Mouse (Mus musculus): ENCODE results near the gene Alox15. TPM values are rescaled to one million over a fixed set of nuclear protein-coding genes. Genes with fewer than 3 reads are reported as not detected.

Gene Alox15
- total and polyA plus RNA-seq, 3 experiments, result not detected

GRCm38 (mm10) chr11:70321664-70322063 is 30.2 kb downstream of the Alox15 start:
- Histone ChIP-seq H3K9ac (ENCODE audit: insufficient read depth, low read depth) (no peak overlapping the region), H3K79me2 (replicated peaks; ENCODE audit: control insufficient read depth, extremely low read depth, insufficient read depth, poor library complexity, severe bottlenecking) (no peaks in the 10 kb centered on the region), H3K4me3 (replicated peaks in 1 of 3; ENCODE audit: low read depth in 2 of 3, low read length in 2 of 3, poor library complexity in 1 of 3) (no peak overlapping the region), H3K36me3 (replicated peaks in 1 of 2; ENCODE audit: control insufficient read depth in 1 of 2, insufficient read depth in 1 of 2, low read length in 1 of 2) (no peaks in the 10 kb centered on the region), H3K9me3 (replicated peaks; ENCODE audit: low read length) (no peaks in the 10 kb centered on the region), H3K4me1 (ENCODE audit: control insufficient read depth in 1 of 2, insufficient read depth in 2 of 2) (no peaks in the 10 kb centered on the region; a peak in 1 of 4 replicates), H3K27me3 (replicated peaks) (peaks cover 85% of the 10 kb centered on the region), H3K27ac (ENCODE audit: insufficient read depth, low read depth) (no peak overlapping the region), H3K4me2 (ENCODE audit: insufficient read depth, low read depth, poor library complexity, severe bottlenecking) (no peak overlapping the region)
- in situ Hi-C loops (cut with MboI; ENCODE audit: low pct_ligation_motif_present, low pct_unique_long_range_greater_than_20kb, low sequenced_read_pairs) (loop anchor here (10.0 kb wide), 1 partner anchor 183 kb away; the partner anchor contains the start of gene Tm4sf5), dilution Hi-C loops (cut with MboI; ENCODE audit: extremely low pct_ligation_motif_present, extremely low pct_unique_long_range_greater_than_20kb, low sequenced_read_pairs) (no loop called here)
- peak; percentile 66 for DNase-seq (ENCODE audit: extremely low read depth)
- TF ChIP-seq SMC3 (IDR thresholded peaks at IDR 0.05; ENCODE audit: low read depth, low read length) (peak; percentile 86), RAD21 (IDR thresholded peaks at IDR 0.05; ENCODE audit: low read depth, low read length) (peak; percentile 52), CHD2 (IDR thresholded peaks at IDR 0.05; ENCODE audit: low read length) (no peak), CTCF (conservative IDR thresholded peaks at IDR 0.05 in 1 of 2, IDR thresholded peaks at IDR 0.05 in 1 of 2; ENCODE audit: low read depth in 2 of 2, low read length in 2 of 2) (peak; percentile 88 to 91), ZNF384 (IDR thresholded peaks at IDR 0.05; ENCODE audit: low read depth, low read length) (no peak)

GRCm38 (mm10) chr11:70319614-70320013 is 32.2 kb downstream of the Alox15 start:
- no peak for TF ChIP-seq CHD2 (IDR thresholded peaks at IDR 0.05; ENCODE audit: low read length)
- peaks cover 90% of the 10 kb centered on the region for H3K27me3 ChIP-seq (replicated peaks)
- H3K4me2 ChIP-seq (ENCODE audit: insufficient read depth, low read depth, poor library complexity, severe bottlenecking), result no peak overlapping the region
- in situ Hi-C loops (cut with MboI; ENCODE audit: low pct_ligation_motif_present, low pct_unique_long_range_greater_than_20kb, low sequenced_read_pairs) (loop anchor here (5.0 to 10.0 kb wide), 2 partner anchors 72 to 185 kb away; partner anchors contain the start of gene Tm4sf5), dilution Hi-C loops (cut with MboI; ENCODE audit: extremely low pct_ligation_motif_present, extremely low pct_unique_long_range_greater_than_20kb, low sequenced_read_pairs) (no loop called here)
- no peaks in the 10 kb centered on the region for H3K9me3 ChIP-seq (replicated peaks; ENCODE audit: low read length)
- H3K36me3 ChIP-seq (replicated peaks in 1 of 2; ENCODE audit: control insufficient read depth in 1 of 2, insufficient read depth in 1 of 2, low read length in 1 of 2), result no peaks in the 10 kb centered on the region
- H3K4me3 ChIP-seq (replicated peaks in 1 of 3; ENCODE audit: low read depth in 2 of 3, low read length in 2 of 3, poor library complexity in 1 of 3), result no peak overlapping the region
- H3K9ac ChIP-seq (ENCODE audit: insufficient read depth, low read depth), result no peak overlapping the region
- no peaks in the 10 kb centered on the region for H3K79me2 ChIP-seq (replicated peaks; ENCODE audit: control insufficient read depth, extremely low read depth, insufficient read depth, poor library complexity, severe bottlenecking)
- no peaks in the 10 kb centered on the region; a peak in 1 of 4 replicates for H3K4me1 ChIP-seq (ENCODE audit: control insufficient read depth in 1 of 2, insufficient read depth in 2 of 2)
- DNase-seq (ENCODE audit: extremely low read depth), result no peak
- H3K27ac ChIP-seq (ENCODE audit: insufficient read depth, low read depth), result no peak overlapping the region

GRCm38 (mm10) chr11:70313833-70314232 is 38.0 kb downstream of the Alox15 start:
- Histone ChIP-seq H3K36me3 (replicated peaks in 1 of 2; ENCODE audit: control insufficient read depth in 1 of 2, insufficient read depth in 1 of 2, low read length in 1 of 2) (no peaks in the 10 kb centered on the region), H3K9ac (ENCODE audit: insufficient read depth, low read depth) (no peak overlapping the region), H3K4me2 (ENCODE audit: insufficient read depth, low read depth, poor library complexity, severe bottlenecking) (no peak overlapping the region), H3K4me1 (ENCODE audit: control insufficient read depth in 1 of 2, insufficient read depth in 2 of 2) (no peaks in the 10 kb centered on the region), H3K27me3 (replicated peaks) (peaks cover 77% of the 10 kb centered on the region), H3K9me3 (replicated peaks; ENCODE audit: low read length) (no peaks in the 10 kb centered on the region), H3K4me3 (replicated peaks in 1 of 3; ENCODE audit: low read depth in 2 of 3, low read length in 2 of 3, poor library complexity in 1 of 3) (no peak overlapping the region), H3K27ac (ENCODE audit: insufficient read depth, low read depth) (no peak overlapping the region), H3K79me2 (replicated peaks; ENCODE audit: control insufficient read depth, extremely low read depth, insufficient read depth, poor library complexity, severe bottlenecking) (no peaks in the 10 kb centered on the region)
- dilution Hi-C loops (cut with MboI; ENCODE audit: extremely low pct_ligation_motif_present, extremely low pct_unique_long_range_greater_than_20kb, low sequenced_read_pairs), result no loop called here
- TF ChIP-seq MYC (IDR thresholded peaks at IDR 0.05; ENCODE audit: low read depth, low read length), result peak; percentile 97
- peak; percentile 58 for TF ChIP-seq SMC3 (IDR thresholded peaks at IDR 0.05; ENCODE audit: low read depth, low read length)
- TF ChIP-seq POLR2A (IDR thresholded peaks at IDR 0.05; ENCODE audit: low read depth, low read length), result no peak
- TF ChIP-seq RAD21 (IDR thresholded peaks at IDR 0.05; ENCODE audit: low read depth, low read length), result peak; percentile 65
- peak; percentile 64; the same call in 1 of the 2 replicates for TF ChIP-seq MAX (IDR thresholded peaks at IDR 0.05; ENCODE audit: low read length)
- TF ChIP-seq JUN (IDR thresholded peaks at IDR 0.05; ENCODE audit: insufficient read depth, low read depth, low read length), result no peak
- TF ChIP-seq CTCF (conservative IDR thresholded peaks at IDR 0.05 in 1 of 2, IDR thresholded peaks at IDR 0.05 in 1 of 2; ENCODE audit: low read depth in 2 of 2, low read length in 2 of 2), result peak; percentile 72 to 90
- TF ChIP-seq NRF1 (IDR thresholded peaks at IDR 0.05; ENCODE audit: low read depth, low read length), result no peak
- no peak for TF ChIP-seq MAZ (IDR thresholded peaks at IDR 0.05; ENCODE audit: low read depth, low read length)
- TF ChIP-seq MAFK (IDR thresholded peaks at IDR 0.05; ENCODE audit: insufficient replicate concordance, low read length), result no peak
- in situ Hi-C loops (cut with MboI; ENCODE audit: low pct_ligation_motif_present, low pct_unique_long_range_greater_than_20kb, low sequenced_read_pairs), result no loop called here
- DNase-seq (ENCODE audit: extremely low read depth), result peak; percentile 53

Data from CH12.LX (cell line).